Mouse (Mus musculus): Measurements from ENCODE around the gene Abcg3.
"Not testable (repeated sequence)": the region's sequence is repeated elsewhere in the genome, so short reads cannot be mapped to it uniquely, and the experiment has no call there.

Abcg3 gene

DNA sequence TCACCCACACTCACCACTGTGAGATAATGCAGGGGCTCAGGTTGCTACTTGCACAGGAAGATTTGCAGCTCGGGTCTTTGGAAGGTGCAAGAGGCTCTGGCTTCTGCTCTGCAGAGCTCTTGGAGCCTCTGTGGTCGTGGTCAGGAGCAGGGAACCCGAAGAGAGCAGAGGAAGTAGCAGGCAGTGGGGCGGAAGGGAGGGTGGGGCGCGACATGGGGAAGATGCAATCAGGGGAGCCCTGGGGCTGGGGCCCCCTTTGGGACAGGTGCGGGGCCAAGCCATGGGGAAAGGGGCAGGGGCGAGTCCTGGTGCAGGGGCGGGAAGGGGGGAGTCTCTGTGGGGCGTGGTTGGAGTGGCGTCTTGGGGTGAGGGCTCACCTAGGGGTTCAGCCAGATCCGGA lies at the start of gene Abcg3:
Abcg3 (minus strand) TSS at position 184 of the 400 bp plus-strand sequence.
- no peak for DNase-seq (ENCODE audit: low spot score)

GRCm38 (mm10) chr5:105012551-105012950 lies 30.0 kb upstream of the Abcg3 start:
- no peak for DNase-seq (ENCODE audit: low spot score)

DNA sequence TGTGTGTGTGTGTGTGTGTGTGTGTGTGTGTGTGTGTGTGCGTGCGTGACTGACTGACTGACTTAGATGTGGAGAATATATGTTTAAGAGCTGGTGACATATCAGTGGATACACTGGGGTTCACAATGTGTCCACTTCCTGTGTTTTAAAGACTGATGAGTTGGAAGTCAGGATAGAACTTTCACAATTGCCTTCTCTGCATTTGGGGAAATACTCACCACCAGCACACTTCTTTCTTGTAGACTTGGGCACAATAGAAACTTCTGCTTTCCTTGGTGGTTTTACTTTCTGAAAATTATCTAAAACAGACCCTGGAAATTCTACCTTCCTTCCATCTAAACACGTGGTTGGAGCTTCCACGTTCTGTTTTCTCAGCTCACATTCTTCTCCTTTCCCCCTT lies 29.1 kb upstream of the Abcg3 start:
- DNase-seq (ENCODE audit: low spot score), result no peak

DNA sequence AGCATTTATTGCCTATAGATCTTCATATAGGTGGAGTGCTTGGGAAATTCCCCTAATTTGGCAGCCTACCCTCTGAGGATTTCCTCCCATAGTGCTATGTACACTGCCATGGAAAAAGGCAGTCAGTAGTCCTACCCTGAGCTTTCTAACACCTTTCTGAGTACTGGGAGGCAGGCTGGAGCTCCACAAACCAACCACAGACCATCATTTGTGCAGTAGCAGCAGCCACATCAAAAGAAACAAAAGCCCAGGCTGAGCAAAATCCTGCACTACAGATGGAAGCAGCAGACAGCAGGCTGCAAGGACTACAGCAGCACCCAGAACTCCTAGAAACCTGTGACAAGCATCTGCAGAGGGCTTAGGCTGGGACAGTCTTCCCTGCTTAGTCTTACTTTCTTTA lies 27.9 kb upstream of the Abcg3 start:
- DNase-seq (ENCODE audit: low spot score), result no peak

DNA sequence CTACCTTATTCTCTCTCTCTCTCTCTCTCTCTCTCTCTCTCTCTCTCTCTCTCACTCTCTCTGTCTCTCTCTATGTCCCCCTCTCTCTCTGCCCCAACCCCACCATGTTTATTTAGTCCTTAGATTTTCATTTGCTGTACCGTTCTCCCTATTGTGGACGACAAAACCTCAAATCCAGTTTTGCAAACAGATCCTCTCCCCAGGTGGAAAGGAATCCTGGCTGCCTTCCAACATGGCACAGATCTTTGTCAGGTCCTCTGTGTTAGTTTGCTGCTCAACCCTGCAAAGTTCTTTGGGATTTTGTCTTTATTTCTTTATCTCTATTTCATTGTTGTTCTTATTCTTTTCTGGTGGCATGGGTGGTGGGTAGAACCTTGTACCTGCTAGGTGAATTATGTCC lies 6.9 kb upstream of the Abcg3 start:
- no peak for DNase-seq (ENCODE audit: low spot score)

- no peak for DNase-seq (ENCODE audit: low spot score)
Measured at GRCm38 (mm10) chr5:104988000-104988399, 5.5 kb upstream of the Abcg3 start.

DNA sequence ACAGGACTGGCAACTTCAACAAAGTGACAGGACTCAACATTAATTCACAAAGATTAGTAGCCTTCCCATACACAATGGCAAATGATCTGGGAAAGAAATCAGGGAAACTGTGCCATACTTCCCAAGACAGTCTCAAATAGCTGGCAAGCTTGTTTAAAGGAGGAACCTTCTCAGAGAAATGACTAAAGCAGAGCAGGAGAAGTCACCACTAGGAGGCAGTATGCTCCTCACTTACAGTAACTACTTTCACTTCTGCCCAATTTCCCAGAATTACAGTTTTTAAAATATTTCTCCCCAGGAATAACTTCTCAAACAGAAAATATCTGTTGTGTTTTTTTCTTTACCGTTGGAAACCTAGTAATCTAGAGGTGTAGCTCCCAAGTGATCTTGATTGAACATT lies 4.2 kb upstream of the Abcg3 start:
- peak; percentile 51 for DNase-seq (ENCODE audit: low spot score)

- DNase-seq (ENCODE audit: low spot score), result no peak
Measured at GRCm38 (mm10) chr5:104979040-104979513, 3.4 kb downstream of the Abcg3 start.

- DNase-seq (ENCODE audit: low spot score), result peak; percentile 4
Measured at GRCm38 (mm10) chr5:104958141-104958793, 24.3 kb downstream of the Abcg3 start.

- no peak for DNase-seq (ENCODE audit: low spot score)
Measured at GRCm38 (mm10) chr5:104955208-104955607, 27.3 kb downstream of the Abcg3 start.

- no peak for DNase-seq (ENCODE audit: low spot score)
Measured at GRCm38 (mm10) chr5:104946951-104947350, 35.6 kb downstream of the Abcg3 start.

DNA sequence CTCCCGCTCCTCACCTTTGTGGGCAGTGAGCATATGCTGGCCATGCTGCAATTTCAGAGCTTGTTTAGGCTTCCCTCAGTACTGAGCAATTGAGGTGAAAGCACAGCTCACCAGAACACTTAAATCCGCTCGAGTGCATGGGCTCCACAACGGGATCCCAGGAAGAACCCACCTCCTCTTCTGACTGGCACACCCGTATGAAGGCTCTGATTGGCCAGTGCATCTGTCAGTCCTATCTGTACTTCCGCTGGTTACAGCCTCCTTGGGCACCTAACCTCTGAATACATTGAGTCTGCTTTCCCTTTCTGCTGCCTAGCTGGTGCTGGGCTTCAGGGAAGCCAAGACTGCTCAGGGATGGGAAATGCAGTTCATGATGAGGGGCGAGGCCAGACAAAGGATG lies 48.4 kb downstream of the Abcg3 start:
- DNase-seq (ENCODE audit: low spot score), result no peak

GRCm38 (mm10) chr5:104906556-104906955 lies 76.0 kb downstream of the Abcg3 start:
- DNase-seq (ENCODE audit: low spot score), result not testable (repeated sequence)
